Mouse (Mus musculus): Measurements from ENCODE around the gene Tulp4.

DNA sequence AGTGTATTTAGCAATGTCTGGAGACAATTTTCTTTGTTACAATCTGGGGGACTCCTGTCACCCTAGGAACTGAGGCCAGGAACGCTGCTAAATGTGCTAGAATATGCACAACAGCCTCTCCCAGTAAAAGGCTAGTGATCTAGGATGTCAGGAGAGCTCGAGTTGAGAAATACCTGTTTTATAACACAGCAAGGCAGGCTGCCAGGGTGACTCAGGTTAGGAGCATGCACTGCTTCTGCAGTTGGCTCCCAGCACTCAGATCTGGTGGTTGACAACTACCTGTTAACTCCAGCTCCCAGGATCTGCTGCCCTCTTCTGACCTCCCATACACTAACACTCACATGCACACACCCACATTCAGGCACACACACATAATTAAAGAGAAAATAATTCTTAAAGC is 40.2 kb upstream of the Tulp4 start:
- TF ChIP-seq CTCF (IDR thresholded peaks at IDR 0.05; ENCODE audit: borderline replicate concordance, insufficient read depth, low read depth, low read length) (no peak), POLR2A (IDR thresholded peaks at IDR 0.05; ENCODE audit: borderline replicate concordance, insufficient read depth, low read length) (no peak)
